Mouse (Mus musculus) MEL (cell line): ENCODE measurements around the gene Ppargc1a.

ENCODE experiments used
- CHD1 ChIP-seq: IDR thresholded peaks from 2 replicates; pipeline ENCODE4 v1.6.1; 2012; ENCODE audit warnings: low read depth, mild to moderate bottlenecking, inconsistent platforms, low read length, improper control_type of control experiment
- CTCF ChIP-seq, 3 experiments: IDR thresholded peaks in 2 of 3; conservative IDR thresholded peaks in 1 of 3; 2 replicates each; pipeline ENCODE4 v1.5.1; 2011 to 2012; ENCODE audit warnings: low read length in 3 of 3, low read depth in 2 of 3, mild to moderate bottlenecking in 2 of 3, improper control_type of control experiment in 1 of 3, inconsistent platforms in 1 of 3, mixed read lengths in 1 of 3, moderate library complexity in 1 of 3; ENCODE audit not compliant: control insufficient read depth in 1 of 3, insufficient read depth in 1 of 3, poor library complexity in 1 of 3, severe bottlenecking in 1 of 3

- TF ChIP-seq CTCF (IDR thresholded peaks at IDR 0.05 in 2 of 3, conservative IDR thresholded peaks at IDR 0.05 in 1 of 3; ENCODE audit: control insufficient read depth in 1 of 3, insufficient read depth in 1 of 3, low read depth in 2 of 3, low read length in 3 of 3, poor library complexity in 1 of 3, severe bottlenecking in 1 of 3) (no peak), CHD1 (no peak)
These were observed 157.5 kb downstream of the Ppargc1a start for GRCm38 (mm10) chr5:51410006-51410405.
